Comparison of ENCODE assay signal across 8 mouse cellular contexts in the genomic region with DNA sequence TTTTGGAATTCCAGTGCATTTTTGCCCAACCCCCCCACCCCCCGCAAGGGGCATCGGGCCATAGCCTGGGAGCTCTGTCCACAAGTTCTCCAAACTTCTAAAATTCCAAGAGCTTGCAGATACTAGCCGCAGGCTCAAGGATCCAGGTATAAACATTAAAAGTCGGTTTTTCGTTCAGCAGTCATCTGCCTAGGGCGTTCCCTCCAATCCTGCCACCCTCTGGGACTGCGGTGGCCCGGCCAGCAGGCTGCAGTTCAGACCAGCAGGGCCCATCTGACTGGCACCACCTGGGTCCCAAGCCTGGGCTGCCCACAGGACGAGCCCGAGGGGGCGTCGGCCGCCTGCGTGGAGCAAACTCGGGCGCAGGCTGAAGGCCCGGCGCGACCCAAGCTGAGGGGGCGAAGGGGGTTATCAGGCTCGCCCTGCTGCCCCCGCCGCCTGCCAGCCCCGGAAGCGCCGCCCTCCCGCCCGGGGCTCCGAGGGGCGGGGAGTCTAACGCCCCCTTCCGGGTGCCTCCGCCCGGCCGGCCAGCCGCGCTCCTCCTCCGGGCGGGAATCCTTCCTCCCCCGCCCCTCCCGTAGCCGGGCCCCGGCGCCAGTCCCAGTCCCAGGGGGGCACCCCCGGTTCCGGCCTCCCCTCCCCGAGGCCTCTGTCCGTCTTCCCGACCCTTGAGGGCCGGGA. TPM values are rescaled to one million over a fixed set of nuclear protein-coding genes. Genes with fewer than 3 reads are reported as not detected.
A peak's percentile ranks its signal among the peaks of the same experiment; 100 is the strongest.
DNase-seq lines count a peak whose midpoint lies in the region; ATAC-seq and TF ChIP-seq lines count a peak whose summit lies in the region.

No protein-coding gene starts in this region.

- H3K9ac ChIP-seq in forebrain, embryonic 12.5 days: peak overlapping the region; percentile 95
- H3K9ac ChIP-seq in heart, postnatal 0 days (replicated peaks; ENCODE audit: low read depth, low read length): peak overlapping the region; percentile 81

- peaks cover 29% of the 10 kb centered on the region for H3K4me1 ChIP-seq in brown adipose tissue, adult 24 weeks (ENCODE audit: control insufficient read depth, insufficient read depth, insufficient read length, low read length)
- H3K4me1 ChIP-seq in forebrain, embryonic 12.5 days: peaks cover 36% of the 10 kb centered on the region
- H3K4me1 ChIP-seq in heart, postnatal 0 days (ENCODE audit: control insufficient read depth, insufficient read depth): peaks cover 30% of the 10 kb centered on the region

- H3K27ac ChIP-seq in brown adipose tissue, adult 24 weeks (replicated peaks; ENCODE audit: low read depth, low read length): peak overlapping the region; percentile 96
- H3K27ac ChIP-seq in forebrain, embryonic 12.5 days: peak overlapping the region; percentile 95
- peak overlapping the region; percentile 94 for H3K27ac ChIP-seq in heart, postnatal 0 days (ENCODE audit: low read depth)

- H3K27me3 ChIP-seq in forebrain, embryonic 12.5 days: peaks cover 7% of the 10 kb centered on the region
- no peaks in the 10 kb centered on the region for H3K27me3 ChIP-seq in heart, postnatal 0 days (ENCODE audit: control insufficient read depth, insufficient read depth, low read length)

- H3K4me2 ChIP-seq in forebrain, embryonic 12.5 days: peak overlapping the region; percentile 82
- H3K4me2 ChIP-seq in heart, postnatal 0 days (ENCODE audit: low read depth, low read length): peak overlapping the region; percentile 81

- DNase-seq in Muller cell, postnatal 12 days (ENCODE audit: inconsistent ontology term): peak; percentile 98
- peak; percentile 88 for DNase-seq in heart, postnatal 0 days (ENCODE audit: low spot score)
- peak; percentile 61 to 78 for DNase-seq in layer of hippocampus, adult 8-10 months (ENCODE audit: low spot score in 2 of 2)
- DNase-seq in lung, postnatal 25 days (ENCODE audit: low spot score): peak; percentile 88
- DNase-seq in right cerebral cortex, postnatal 14 days: peak; percentile 79
- peak; percentile 83 for DNase-seq in urinary bladder, postnatal 36 days (ENCODE audit: low spot score in 2 of 2)

- 0 out of 2 replicates have a peak, but pooled peaks have one; percentile 0 for TF ChIP-seq CTCF in heart, postnatal 0 days (IDR thresholded peaks at IDR 0.05; ENCODE audit: low read depth)

- H3K9me3 ChIP-seq in forebrain, embryonic 12.5 days: no peaks in the 10 kb centered on the region
- no peaks in the 10 kb centered on the region for H3K9me3 ChIP-seq in heart, postnatal 0 days (replicated peaks; ENCODE audit: control insufficient read depth, low read length)

- H3K4me3 ChIP-seq in brown adipose tissue, adult 24 weeks (ENCODE audit: insufficient read depth, low read depth, low read length): peak overlapping the region; percentile 96
- H3K4me3 ChIP-seq in forebrain, embryonic 12.5 days (replicated peaks): peak overlapping the region; percentile 88
- H3K4me3 ChIP-seq in heart, postnatal 0 days (ENCODE audit: low read depth, low read length): peak overlapping the region; percentile 65

- no peak for TF ChIP-seq EP300 in heart, postnatal 0 days (IDR thresholded peaks at IDR 0.05; ENCODE audit: low read depth)

- WGBS in forebrain, embryonic 12.5 days: 1% methylated on average over 46 of the region's 50 CpGs
- WGBS in heart, postnatal 0 days: 1% methylated on average over 36 of the region's 50 CpGs

- no peaks in the 10 kb centered on the region for H3K36me3 ChIP-seq in forebrain, embryonic 12.5 days (replicated peaks)
- no peaks in the 10 kb centered on the region for H3K36me3 ChIP-seq in heart, postnatal 0 days (replicated peaks; ENCODE audit: control insufficient read depth, insufficient read depth, low read length)

- ATAC-seq in forebrain, embryonic 12.5 days (ENCODE audit: low FRiP score): peak; percentile 74
- peak; percentile 79 for ATAC-seq in heart, postnatal 0 days (ENCODE audit: insufficient read depth, low read depth)

RNA-seq across cellular contexts. Expression of a gene that starts 5.7 kb away (rescaled TPM):
- 11.8 and 13.1 TPM in 2 replicates for polyA plus RNA-seq in brown adipose tissue, adult 24 weeks (2012; ENCODE audit: insufficient read depth, insufficient read length, missing spikeins)
- polyA plus RNA-seq in forebrain, embryonic 12.5 days (2016; fragmentation: Nextera tagmentation; extraction: Ambion mirVana): 23.1 and 27.2 TPM in 2 replicates
- 6.2 and 6.8 TPM in 2 replicates for total RNA-seq in heart, postnatal 0 days (2014; rRNA removed; ENCODE audit: low replicate concordance)
- 8.9 and 9.0 TPM in 2 replicates for polyA plus RNA-seq in heart, postnatal 0 days (2015; fragmentation: Nextera tagmentation; extraction: Ambion mirVana)
- 10 to 100 TPM in 3 of 4 experiments, 1 to 10 TPM in 1; 9.6 to 14.2 (median 11.8) TPM for total RNA-seq in layer of hippocampus, adult 8-10 months (2022)

RNA-seq across cellular contexts. Expression of a gene that starts 33.3 kb away (rescaled TPM):
- 19.8 and 25.7 TPM in 2 replicates for polyA plus RNA-seq in brown adipose tissue, adult 24 weeks (2012; ENCODE audit: insufficient read depth, insufficient read length, missing spikeins)
- 17.2 and 17.4 TPM in 2 replicates for polyA plus RNA-seq in forebrain, embryonic 12.5 days (2016; fragmentation: Nextera tagmentation; extraction: Ambion mirVana)
- 20.9 and 27.3 TPM in 2 replicates for total RNA-seq in heart, postnatal 0 days (2014; rRNA removed; ENCODE audit: low replicate concordance)
- polyA plus RNA-seq in heart, postnatal 0 days (2015; fragmentation: Nextera tagmentation; extraction: Ambion mirVana): 25.0 and 28.1 TPM in 2 replicates
- total RNA-seq in layer of hippocampus, adult 8-10 months (2022): 10 to 100 TPM; 38.1 to 41.5 (median 39.6) TPM

RNA-seq across cellular contexts. Expression of a gene that starts 36.1 kb away (rescaled TPM):
- polyA plus RNA-seq in brown adipose tissue, adult 24 weeks (2012; ENCODE audit: insufficient read depth, insufficient read length, missing spikeins): not detected in 2 replicates
- 0.26 and 0.51 TPM in 2 replicates for polyA plus RNA-seq in forebrain, embryonic 12.5 days (2016; fragmentation: Nextera tagmentation; extraction: Ambion mirVana)
- total RNA-seq in heart, postnatal 0 days (2014; rRNA removed; ENCODE audit: low replicate concordance): 0.04 and 0.19 TPM in 2 replicates
- 0.08 TPM in 1 of 2 replicates, not detected in the other for polyA plus RNA-seq in heart, postnatal 0 days (2015; fragmentation: Nextera tagmentation; extraction: Ambion mirVana)
- total RNA-seq in layer of hippocampus, adult 8-10 months (2022): 1 to 10 TPM in 3 of 4 experiments, under 1 TPM in 1; 0.83 to 1.7 (median 1.5) TPM

RNA-seq across cellular contexts. Expression of a gene that starts 49.1 kb away (rescaled TPM):
- polyA plus RNA-seq in brown adipose tissue, adult 24 weeks (2012; ENCODE audit: insufficient read depth, insufficient read length, missing spikeins): not detected in 2 replicates
- 0.58 and 0.60 TPM in 2 replicates for polyA plus RNA-seq in forebrain, embryonic 12.5 days (2016; fragmentation: Nextera tagmentation; extraction: Ambion mirVana)
- 0.39 TPM in 1 of 2 replicates, not detected in the other for total RNA-seq in heart, postnatal 0 days (2014; rRNA removed; ENCODE audit: low replicate concordance)
- 1.2 and 1.3 TPM in 2 replicates for polyA plus RNA-seq in heart, postnatal 0 days (2015; fragmentation: Nextera tagmentation; extraction: Ambion mirVana)
- not detected for total RNA-seq in layer of hippocampus, adult 8-10 months (2022)

RNA-seq across cellular contexts. Expression of a gene that starts 52.7 kb away (rescaled TPM):
- 13.1 and 13.4 TPM in 2 replicates for polyA plus RNA-seq in brown adipose tissue, adult 24 weeks (2012; ENCODE audit: insufficient read depth, insufficient read length, missing spikeins)
- polyA plus RNA-seq in forebrain, embryonic 12.5 days (2016; fragmentation: Nextera tagmentation; extraction: Ambion mirVana): 26.0 and 28.0 TPM in 2 replicates
- total RNA-seq in heart, postnatal 0 days (2014; rRNA removed; ENCODE audit: low replicate concordance): 29.3 and 31.7 TPM in 2 replicates
- 16.6 and 19.0 TPM in 2 replicates for polyA plus RNA-seq in heart, postnatal 0 days (2015; fragmentation: Nextera tagmentation; extraction: Ambion mirVana)
- total RNA-seq in layer of hippocampus, adult 8-10 months (2022): 1 to 10 TPM; 4.3 to 6.9 (median 6.3) TPM

Comparison
In these comparisons a context has a peak if more than half of its experiments do, and no peak if none do; other contexts are left out.
1. Peak in every context shown above with its lines: DNase-seq, ATAC-seq, H3K4me3 ChIP-seq and H3K27ac ChIP-seq.